ENCODE assay signal across 10 mouse cellular contexts in genomic region chr10:61605851-61606250, GRCm38 (mm10). TPM values are rescaled to one million over a fixed set of nuclear protein-coding genes. Genes with fewer than 3 reads are reported as not detected.
DNase-seq lines count a peak whose midpoint lies in the region; ATAC-seq and TF ChIP-seq lines count a peak whose summit lies in the region.
"Had no signal": no experiment of that assay in that cellular context is flagged by ENCODE, and none has a peak within 500 bp of the region (broad histone marks: within the 10 kb centered on the region; RNA-seq: fewer than 3 reads in every experiment).

No protein-coding gene starts in this region.

- DNase-seq in heart, postnatal 0 days (ENCODE audit: low spot score): peak; percentile 47
- no peak for DNase-seq in heart, postnatal 25 days (ENCODE audit: low spot score)
- peak; percentile 77 for DNase-seq in adrenal gland, postnatal 25 days
- peak; percentile 39 for DNase-seq in embryonic facial prominence, embryonic 14.5 days (ENCODE audit: low spot score)
- DNase-seq in lung, postnatal 14 days: peak; percentile 77
- peak; percentile 17 to 25 for DNase-seq in spleen, postnatal 36 days (ENCODE audit: low spot score in 2 of 2)

- TF ChIP-seq CTCF in heart, postnatal 0 days (IDR thresholded peaks at IDR 0.05; ENCODE audit: low read depth): peak; percentile 81

- no peak overlapping the region for H3K27ac ChIP-seq in heart, postnatal 0 days (ENCODE audit: low read depth)
- no peak overlapping the region for H3K27ac ChIP-seq in embryonic facial prominence, embryonic 14.5 days (replicated peaks; ENCODE audit: low read depth, low read length)
- H3K27ac ChIP-seq in intestine, embryonic 16.5 days (ENCODE audit: low read length): no peak overlapping the region
- H3K27ac ChIP-seq: embryonic facial prominence, embryonic 15.5 days had no signal

- H3K36me3 ChIP-seq in heart, postnatal 0 days (replicated peaks; ENCODE audit: control insufficient read depth, insufficient read depth, low read length): no peaks in the 10 kb centered on the region
- H3K36me3 ChIP-seq in embryonic facial prominence, embryonic 14.5 days (ENCODE audit: control insufficient read depth, insufficient read depth, low read length): no peaks in the 10 kb centered on the region
- H3K36me3 ChIP-seq in intestine, embryonic 16.5 days (ENCODE audit: control insufficient read depth, insufficient read depth, low read length): no peaks in the 10 kb centered on the region
- H3K36me3 ChIP-seq: embryonic facial prominence, embryonic 15.5 days had no signal

- no peak overlapping the region for H3K9ac ChIP-seq in heart, postnatal 0 days (replicated peaks; ENCODE audit: low read depth, low read length)
- H3K9ac ChIP-seq in embryonic facial prominence, embryonic 14.5 days (ENCODE audit: low read depth, low read length): no peak overlapping the region
- no peak overlapping the region for H3K9ac ChIP-seq in intestine, embryonic 16.5 days (ENCODE audit: low read depth, low read length)
- H3K9ac ChIP-seq: embryonic facial prominence, embryonic 15.5 days had no signal

- H3K27me3 ChIP-seq in heart, postnatal 0 days (ENCODE audit: control insufficient read depth, insufficient read depth, low read length): 0 out of 2 replicates have a peak, but pooled peaks cover 3% of the 10 kb centered on the region
- no peaks in the 10 kb centered on the region for H3K27me3 ChIP-seq in embryonic facial prominence, embryonic 14.5 days (replicated peaks; ENCODE audit: control insufficient read depth, insufficient read depth, low read length)
- no peaks in the 10 kb centered on the region for H3K27me3 ChIP-seq in intestine, embryonic 16.5 days (replicated peaks; ENCODE audit: control insufficient read depth, insufficient read depth, low read length)

- no peak overlapping the region for H3K4me3 ChIP-seq in heart, postnatal 0 days (ENCODE audit: low read depth, low read length)
- no peak overlapping the region for H3K4me3 ChIP-seq in embryonic facial prominence, embryonic 14.5 days (ENCODE audit: low read depth, low read length)
- H3K4me3 ChIP-seq in intestine, embryonic 16.5 days (ENCODE audit: low read length): no peak overlapping the region
- H3K4me3 ChIP-seq: embryonic facial prominence, embryonic 15.5 days had no signal

- intact Hi-C loops in heart, postnatal 25 days (cut with DNase I): loop anchor here (10.0 kb wide), 1 partner anchor 411 kb away; no protein-coding TSS in a partner anchor

- no peaks in the 10 kb centered on the region for H3K4me1 ChIP-seq in heart, postnatal 0 days (ENCODE audit: control insufficient read depth, insufficient read depth)
- H3K4me1 ChIP-seq in embryonic facial prominence, embryonic 14.5 days (ENCODE audit: control insufficient read depth, insufficient read depth, low read length): no peaks in the 10 kb centered on the region
- no peaks in the 10 kb centered on the region for H3K4me1 ChIP-seq in intestine, embryonic 16.5 days (ENCODE audit: control insufficient read depth, insufficient read depth, low read length)

- H3K4me2 ChIP-seq in heart, postnatal 0 days (ENCODE audit: low read depth, low read length): no peak overlapping the region
- no peak overlapping the region for H3K4me2 ChIP-seq in embryonic facial prominence, embryonic 14.5 days (ENCODE audit: low read depth, low read length)
- no peak overlapping the region for H3K4me2 ChIP-seq in intestine, embryonic 16.5 days (ENCODE audit: low read depth, low read length)
- H3K4me2 ChIP-seq: embryonic facial prominence, embryonic 15.5 days had no signal

- peak; percentile 22; the same call in 1 of the 2 replicates for ATAC-seq in heart, postnatal 0 days (ENCODE audit: insufficient read depth, low read depth)
- ATAC-seq in CD4-positive, CD25-positive, alpha-beta regulatory T cell, adult 4 months: peak; percentile 65
- no peak for ATAC-seq in embryonic facial prominence, embryonic 14.5 days (ENCODE audit: low read depth)
- peak; percentile 54; the same call in 1 of the 2 replicates for ATAC-seq in intestine, embryonic 16.5 days

- H3K9me3 ChIP-seq in heart, postnatal 0 days (replicated peaks; ENCODE audit: control insufficient read depth, low read length): no peaks in the 10 kb centered on the region
- 0 out of 2 replicates have a peak, but pooled peaks cover 2% of the 10 kb centered on the region for H3K9me3 ChIP-seq in embryonic facial prominence, embryonic 14.5 days (ENCODE audit: control insufficient read depth, low read length)
- H3K9me3 ChIP-seq in intestine, embryonic 16.5 days (ENCODE audit: control insufficient read depth, low read length): no peaks in the 10 kb centered on the region
- H3K9me3 ChIP-seq: embryonic facial prominence, embryonic 15.5 days had no signal

- WGBS in heart, postnatal 0 days: 9% methylated on average over 8 of the region's 8 CpGs
- 19% methylated on average over 8 of the region's 8 CpGs for WGBS in embryonic facial prominence, embryonic 14.5 days
- 12% methylated on average over 8 of the region's 8 CpGs for WGBS in intestine, embryonic 16.5 days

- TF ChIP-seq EP300 in heart, postnatal 0 days (IDR thresholded peaks at IDR 0.05; ENCODE audit: low read depth): no peak

RNA-seq across cellular contexts. Expression of gene Npffr1, which starts 10.6 kb away (rescaled TPM):
- total RNA-seq in heart, postnatal 0 days (2014; rRNA removed; ENCODE audit: low replicate concordance): not detected in 2 replicates
- 0.05 TPM in 1 of 2 replicates, not detected in the other for polyA plus RNA-seq in heart, postnatal 0 days (2015; fragmentation: Nextera tagmentation; extraction: Ambion mirVana)
- total RNA-seq in heart, postnatal 25 days (2021): not detected
- not detected for polyA plus RNA-seq in CD4-positive, CD25-positive, alpha-beta regulatory T cell, adult 4 months (2017; shearing (Covaris generic))
- total RNA-seq in adrenal gland, postnatal 25 days (2021): 0.21 and 0.24 TPM in 2 replicates
- polyA plus RNA-seq in embryonic facial prominence, embryonic 14.5 days (2014; fragmentation: Nextera tagmentation; extraction: Ambion mirVana): 0.06 and 0.08 TPM in 2 replicates
- polyA plus RNA-seq in intestine, embryonic 16.5 days (2015; fragmentation: Nextera tagmentation; extraction: Ambion mirVana): 0.05 and 0.16 TPM in 2 replicates
- polyA plus RNA-seq: embryonic facial prominence, embryonic 15.5 days; liver, embryonic 16.5 days had no signal

RNA-seq across cellular contexts. Expression of gene Ppa1, which starts 42.5 kb away (rescaled TPM):
- 28.2 and 35.5 TPM in 2 replicates for total RNA-seq in heart, postnatal 0 days (2014; rRNA removed; ENCODE audit: low replicate concordance)
- 53.0 and 54.8 TPM in 2 replicates for polyA plus RNA-seq in heart, postnatal 0 days (2015; fragmentation: Nextera tagmentation; extraction: Ambion mirVana)
- 10 to 100 TPM; 63.9 to 70.1 TPM for total RNA-seq in heart, postnatal 25 days (2021)
- 10 to 100 TPM; 64.5 to 77.4 TPM for polyA plus RNA-seq in CD4-positive, CD25-positive, alpha-beta regulatory T cell, adult 4 months (2017; shearing (Covaris generic))
- total RNA-seq in adrenal gland, postnatal 25 days (2021): 107 and 153 TPM in 2 replicates
- polyA plus RNA-seq in embryonic facial prominence, embryonic 14.5 days (2014; fragmentation: Nextera tagmentation; extraction: Ambion mirVana): 158 and 162 TPM in 2 replicates
- 199 and 233 TPM in 2 replicates for polyA plus RNA-seq in intestine, embryonic 16.5 days (2015; fragmentation: Nextera tagmentation; extraction: Ambion mirVana)
